Mouse (Mus musculus) ovary, adult 18-20 months (tissue): ENCODE measurements around the gene Ildr1.

ENCODE experiments used
- DNase-seq: peaks from one replicate; pipeline ENCODE4 v3.0.0; 2022; ENCODE audit warnings: low spot score, mixed read lengths

The Ildr1 gene

GRCm38 (mm10) chr16:36693818-36694413 lies at the start of gene Ildr1:
Gene Ildr1, plus strand, starts transcription at chr16:36693978.
- DNase-seq, result no peak

DNA sequence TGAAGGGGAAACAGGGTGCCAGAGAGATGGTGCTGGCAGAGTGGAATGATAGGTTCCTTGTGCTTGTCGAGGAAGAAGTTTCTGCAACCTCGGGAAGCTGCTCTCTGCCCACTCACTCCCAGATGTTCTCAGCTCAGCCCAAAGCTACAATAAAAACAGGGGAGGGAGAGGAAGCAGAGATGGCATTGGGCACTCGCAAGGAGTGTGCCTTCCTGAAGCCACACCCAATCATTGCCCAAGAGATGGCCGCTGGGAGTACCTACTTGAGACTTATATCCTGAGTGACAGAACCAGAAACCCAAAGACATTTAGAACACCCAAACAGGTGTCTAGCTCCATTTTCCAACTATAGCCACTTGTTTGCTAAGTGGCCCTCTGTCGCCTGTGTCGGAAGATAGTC lies 48.7 kb upstream of the Ildr1 start:
- no peak for DNase-seq

DNA sequence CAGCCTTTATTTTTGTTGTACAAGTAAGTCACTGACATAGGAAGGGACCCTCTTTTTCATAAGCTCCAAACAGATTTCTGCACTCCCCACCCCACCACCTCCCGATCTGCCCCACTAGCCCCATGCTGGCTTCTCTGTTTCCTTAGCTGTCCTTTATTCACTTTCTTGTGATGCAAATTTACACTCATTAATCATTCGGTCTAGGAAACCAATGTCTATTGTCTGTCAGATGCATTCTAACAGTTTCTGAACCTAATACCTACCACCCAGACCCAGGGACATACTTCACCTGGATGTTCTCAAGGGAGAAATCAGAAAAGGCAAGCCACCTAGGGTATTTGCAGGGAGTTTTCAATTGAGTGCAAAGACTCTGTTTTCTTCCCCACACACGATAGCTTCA lies 44.5 kb upstream of the Ildr1 start:
- DNase-seq, result no peak

DNA sequence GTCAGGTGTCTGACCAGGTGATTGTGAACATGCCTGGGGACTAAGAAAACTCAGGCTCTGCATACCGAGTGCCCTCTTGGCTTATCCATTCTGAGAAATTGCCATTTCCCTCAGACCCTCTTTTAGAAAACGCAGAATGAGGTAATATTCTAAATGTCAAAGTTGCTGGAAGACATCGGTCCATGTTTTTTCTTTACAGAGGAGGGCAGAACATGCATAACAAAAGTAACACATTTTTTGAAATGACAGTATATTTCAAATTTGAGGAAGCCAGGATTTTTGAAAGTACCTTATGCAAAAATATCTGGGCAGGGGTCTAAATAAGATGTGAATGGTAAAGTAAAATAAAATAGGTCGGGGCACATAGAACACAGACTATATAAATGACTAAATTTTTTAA lies 43.3 kb upstream of the Ildr1 start:
- no peak for DNase-seq

DNA sequence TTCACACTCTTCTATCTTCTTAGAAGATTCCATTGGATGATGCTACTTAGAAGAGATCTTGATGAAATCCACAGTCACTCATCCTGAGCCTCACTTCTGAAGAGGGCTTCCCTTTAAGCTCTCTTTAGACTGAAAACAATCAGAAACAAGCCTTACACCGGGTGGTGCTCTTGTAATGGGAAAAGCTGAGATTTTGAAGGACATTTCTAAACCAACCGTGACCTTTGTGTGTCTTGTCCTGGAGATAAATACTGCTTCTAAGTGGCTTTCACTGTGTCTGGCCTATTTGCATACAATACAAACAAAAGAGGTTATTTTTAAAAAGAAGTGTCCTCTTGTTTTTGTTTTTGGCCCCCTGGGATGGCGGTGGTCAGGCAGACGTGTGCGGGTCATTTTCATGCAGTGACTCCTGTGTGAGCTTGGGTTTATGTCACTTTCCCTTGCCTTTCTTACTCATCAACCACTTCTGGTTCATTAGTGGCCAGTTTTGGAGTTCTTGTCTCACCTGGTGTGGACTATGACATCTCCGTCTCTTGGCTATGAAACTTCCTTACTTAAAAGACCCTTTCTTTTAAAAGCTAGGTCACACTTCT lies 42.5 kb upstream of the Ildr1 start:
- no peak for DNase-seq

DNA sequence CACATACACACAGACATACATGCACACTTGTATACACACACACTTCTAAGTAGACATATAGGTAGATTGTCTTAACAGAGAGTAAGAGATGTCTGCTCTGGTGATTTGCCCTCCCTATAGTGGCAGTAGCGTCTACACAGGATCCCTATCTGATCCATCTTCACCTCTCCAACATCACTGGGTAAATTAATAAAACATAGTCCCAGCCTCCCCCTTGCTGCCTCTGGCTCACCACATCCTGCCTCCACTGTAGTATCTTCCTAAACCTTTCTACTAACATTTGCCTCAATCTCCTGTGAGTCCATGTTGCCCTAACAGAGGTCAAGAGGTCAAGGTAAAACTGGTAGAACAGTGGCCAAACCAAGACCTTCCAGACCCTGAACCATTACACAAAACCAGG lies 38.6 kb upstream of the Ildr1 start:
- no peak for DNase-seq

DNA sequence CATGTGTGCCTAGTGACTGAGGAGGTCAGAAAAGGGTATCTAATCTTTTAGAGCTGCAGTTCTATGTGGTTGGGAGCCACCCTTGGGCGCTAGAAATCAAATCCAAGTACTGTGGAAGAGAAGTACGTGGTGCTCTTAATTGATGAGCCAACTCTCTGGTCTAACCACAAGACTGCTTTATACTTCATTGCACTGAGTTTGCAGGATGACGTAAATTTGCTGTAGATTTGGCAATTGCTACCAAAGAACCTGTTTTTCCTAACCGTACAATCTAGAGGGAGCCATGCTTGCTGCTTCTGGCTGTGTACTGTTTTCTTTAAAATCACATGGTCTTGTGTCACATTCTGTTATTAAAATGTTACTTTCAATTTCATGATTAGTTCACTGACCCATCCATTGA lies 37.9 kb upstream of the Ildr1 start:
- DNase-seq, result no peak

DNA sequence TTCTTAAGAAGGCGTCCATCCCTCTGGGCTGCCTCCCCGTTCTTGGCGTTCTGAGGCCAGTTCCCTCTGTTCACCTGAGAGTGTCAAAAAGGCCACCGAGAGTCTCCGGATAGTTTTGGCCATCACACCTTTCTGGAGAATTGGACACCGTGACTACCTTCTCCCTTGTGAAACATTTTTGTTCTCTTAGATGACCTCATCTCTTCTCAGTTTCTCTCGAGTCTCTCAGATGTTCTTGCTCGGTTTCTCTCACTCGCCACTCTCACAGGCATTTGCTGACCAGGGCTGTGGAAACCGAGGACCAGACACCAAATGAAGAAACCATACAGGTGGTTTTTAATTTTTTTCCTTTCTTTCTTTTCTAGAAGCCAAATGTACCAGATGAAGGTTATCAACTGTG lies 32.4 kb upstream of the Ildr1 start:
- DNase-seq, result no peak

GRCm38 (mm10) chr16:36663484-36663883 lies 30.3 kb upstream of the Ildr1 start:
- DNase-seq, result no peak

GRCm38 (mm10) chr16:36665782-36666181 lies 28.0 kb upstream of the Ildr1 start, which contains the start of gene Cd86:
Gene Cd86, minus strand, starts transcription at chr16:36666081.
- no peak for DNase-seq

DNA sequence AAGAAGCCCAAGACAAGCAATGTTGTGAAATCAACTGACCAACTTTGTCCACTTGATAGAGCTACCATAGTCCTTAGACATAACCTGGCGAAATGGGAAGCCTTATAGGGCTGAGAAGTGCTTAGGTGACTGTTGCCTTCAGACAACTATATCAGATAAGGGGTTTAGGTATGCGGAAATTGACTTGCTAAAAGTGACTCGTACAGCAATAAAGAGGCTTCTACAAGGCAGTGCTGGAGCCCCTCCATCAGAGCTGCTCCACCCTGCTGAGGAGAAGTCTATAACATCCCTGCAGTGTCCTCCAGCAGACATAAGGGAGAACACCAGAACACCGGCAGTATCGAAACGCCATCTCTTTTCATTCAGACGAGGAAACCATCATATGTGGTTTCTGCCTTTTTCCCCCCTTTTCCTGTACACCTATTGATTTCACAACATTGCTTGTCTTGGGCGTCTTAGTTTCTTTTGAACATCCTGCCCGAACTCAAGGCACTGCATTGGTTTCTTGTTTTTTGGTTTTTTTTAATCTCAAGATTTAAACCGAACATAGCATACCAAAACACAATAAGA lies 27.2 kb upstream of the Ildr1 start:
- no peak for DNase-seq

GRCm38 (mm10) chr16:36670590-36670989 lies 23.2 kb upstream of the Ildr1 start:
- no peak for DNase-seq

- DNase-seq, result no peak
Measured at GRCm38 (mm10) chr16:36673196-36673595, 20.6 kb upstream of the Ildr1 start.

- no peak for DNase-seq
Measured at GRCm38 (mm10) chr16:36674457-36675204, 19.1 kb upstream of the Ildr1 start.

- DNase-seq, result no peak
Measured at GRCm38 (mm10) chr16:36675304-36675703, 18.5 kb upstream of the Ildr1 start.

GRCm38 (mm10) chr16:36675902-36676301 lies 17.9 kb upstream of the Ildr1 start:
- no peak for DNase-seq

DNA sequence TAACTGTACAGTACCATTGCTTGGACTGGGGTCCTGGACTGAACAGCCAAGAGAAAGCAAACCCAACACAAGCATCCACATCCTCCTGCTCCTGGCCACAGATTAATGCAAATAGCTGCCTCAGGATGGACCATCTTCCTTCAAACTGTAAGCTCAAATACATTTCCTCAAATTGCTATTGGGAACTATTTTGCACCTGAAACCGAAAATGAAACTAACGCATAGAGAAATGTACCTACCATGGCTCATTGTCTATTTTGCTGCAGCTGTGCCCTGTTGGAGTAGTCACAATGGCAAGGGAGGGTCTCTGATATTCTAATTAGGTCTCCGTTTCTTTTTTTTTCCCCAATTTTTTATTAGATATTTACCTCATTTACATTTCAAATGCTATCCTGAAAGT lies 11.9 kb upstream of the Ildr1 start:
- DNase-seq, result no peak

- DNase-seq, result no peak
Measured at GRCm38 (mm10) chr16:36684325-36684918, 9.4 kb upstream of the Ildr1 start.

- no peak for DNase-seq
Measured at GRCm38 (mm10) chr16:36688076-36688475, 5.7 kb upstream of the Ildr1 start.

DNA sequence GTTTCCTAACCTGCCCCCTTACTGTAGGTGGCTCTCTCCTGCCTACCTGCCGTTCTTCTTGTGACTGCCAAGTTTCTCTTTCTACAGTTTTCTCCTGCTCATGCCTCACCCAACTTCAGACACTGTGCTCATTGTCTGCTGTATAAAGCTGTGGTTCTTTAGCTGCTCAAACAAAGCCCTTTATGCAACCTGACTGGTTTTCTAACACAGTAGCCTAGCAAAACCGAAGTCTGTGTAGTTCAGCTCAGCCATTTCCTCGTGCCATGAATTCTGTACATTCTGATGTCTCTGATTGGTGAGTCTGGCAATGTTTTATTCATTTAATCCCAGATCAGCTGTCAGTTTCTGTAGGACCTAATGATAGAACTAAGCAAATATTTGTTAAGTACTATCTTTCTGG lies 2.3 kb upstream of the Ildr1 start:
- no peak for DNase-seq

DNA sequence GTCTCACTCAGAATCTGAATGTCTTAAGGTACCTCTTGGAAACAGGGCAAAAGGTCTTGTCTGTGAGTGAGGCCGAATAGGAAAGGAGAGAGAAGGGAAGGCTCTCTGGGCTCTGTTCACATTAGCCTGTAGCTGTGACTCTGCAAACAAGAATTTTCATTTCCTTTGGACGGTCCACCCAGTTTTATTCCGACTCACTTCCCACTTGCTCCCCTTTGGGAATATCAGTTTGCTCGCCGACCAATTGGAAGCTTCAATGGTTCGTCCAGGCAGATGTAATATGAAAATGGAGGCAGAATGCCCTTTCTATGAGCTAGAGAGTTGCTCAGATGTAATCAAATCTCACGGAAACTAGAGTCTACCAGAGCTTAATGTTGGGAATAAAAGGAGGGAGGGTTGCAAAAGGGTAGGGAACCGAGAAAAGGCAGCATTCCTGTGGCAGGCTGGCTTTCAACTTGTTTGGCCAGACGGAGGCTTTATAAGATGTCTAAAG lies 1.1 kb downstream of the Ildr1 start:
- no peak for DNase-seq

DNA sequence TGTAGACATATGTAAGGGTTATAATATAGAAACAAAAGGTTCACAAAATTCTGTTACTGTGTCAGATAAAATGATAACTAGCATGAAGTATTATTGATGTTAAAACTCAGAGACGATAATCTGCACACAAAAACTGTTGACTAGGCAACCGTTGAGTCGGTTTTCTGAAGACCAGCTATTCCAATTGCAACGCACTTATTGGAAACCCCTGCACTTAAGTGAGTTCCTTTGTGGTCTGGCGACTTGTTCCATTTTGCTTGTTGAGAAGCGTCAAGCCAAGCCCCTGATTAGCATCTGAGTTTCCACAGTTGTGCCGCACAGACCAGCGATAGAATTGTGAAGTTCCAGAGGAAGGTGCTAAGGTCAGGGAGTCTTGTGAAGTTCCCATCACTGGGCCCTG lies 3.6 kb downstream of the Ildr1 start:
- DNase-seq, result no peak

- no peak for DNase-seq
Measured at GRCm38 (mm10) chr16:36700484-36700883, 6.7 kb downstream of the Ildr1 start.
